Mouse (Mus musculus): Measurements from ENCODE around the gene Olfr1192-ps1. TPM values are rescaled to one million over a fixed set of nuclear protein-coding genes. Genes with fewer than 3 reads are reported as not detected.

The Olfr1192-ps1 gene
- total RNA-seq (2023): not detected

DNA sequence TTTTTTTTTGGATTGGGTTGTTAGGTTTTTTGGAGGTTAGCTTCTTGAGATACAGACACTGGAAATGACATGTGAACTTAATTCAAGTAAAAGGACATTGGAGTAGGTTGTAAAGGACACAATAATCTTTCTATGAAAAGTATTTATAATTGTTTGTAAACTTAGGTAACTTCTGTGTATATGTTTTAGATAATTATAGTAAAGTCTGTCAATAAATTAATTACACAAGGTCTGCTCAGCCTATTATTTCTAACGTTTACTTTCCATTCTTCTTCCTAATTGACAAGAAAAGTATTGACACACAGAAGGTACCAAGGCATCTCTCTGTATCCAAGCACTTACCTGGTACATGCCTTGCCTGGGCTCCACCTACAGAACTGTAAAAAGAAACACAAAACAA is at the start of gene Olfr1192-ps1:
Gene Olfr1192-ps1, plus strand, starts transcription at position 301 of the 400 bp plus-strand sequence.

DNA sequence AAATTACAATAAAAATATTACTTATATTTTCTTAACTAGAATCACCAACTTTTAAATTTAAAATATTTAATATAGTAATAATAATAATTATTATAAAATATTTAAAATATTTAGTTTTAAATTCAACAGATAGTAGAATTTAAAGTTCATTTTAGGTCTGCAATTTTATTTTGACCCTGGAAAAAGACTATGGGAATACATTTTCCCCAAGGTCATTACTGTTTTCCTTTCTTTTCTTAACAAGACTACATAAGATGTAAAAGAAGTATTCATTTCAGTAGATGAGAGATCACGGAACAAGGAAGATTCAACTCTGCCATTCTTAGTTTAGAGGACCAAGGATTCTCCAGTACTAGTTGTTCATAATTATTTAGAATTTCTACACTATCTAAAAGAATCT is 8.1 kb upstream of the Olfr1192-ps1 start, which contains the start of gene Olfr1191-ps1:
Gene Olfr1191-ps1, plus strand, starts transcription at position 301 of the 400 bp plus-strand sequence.

DNA sequence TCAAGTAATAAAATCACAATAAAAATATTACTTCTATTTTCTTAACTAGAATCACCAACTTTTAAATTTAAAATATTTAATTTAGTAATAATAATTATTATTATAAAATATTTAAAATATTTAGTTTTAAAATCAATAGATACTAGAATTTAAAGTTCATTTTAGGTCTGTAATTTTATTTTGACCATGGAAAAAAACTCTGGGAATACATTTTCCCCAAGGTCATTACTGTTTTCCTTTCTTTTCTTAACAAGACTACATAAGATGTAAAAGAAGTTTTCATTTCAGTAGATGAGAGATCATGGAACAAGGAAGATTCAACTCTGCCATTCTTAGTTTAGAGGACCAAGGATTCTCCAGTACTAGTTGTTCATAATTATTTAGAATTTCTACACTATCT is 27.0 kb downstream of the Olfr1192-ps1 start, which contains the start of gene Olfr1193:
Gene Olfr1193, plus strand, starts transcription at position 301 of the 400 bp plus-strand sequence.

DNA sequence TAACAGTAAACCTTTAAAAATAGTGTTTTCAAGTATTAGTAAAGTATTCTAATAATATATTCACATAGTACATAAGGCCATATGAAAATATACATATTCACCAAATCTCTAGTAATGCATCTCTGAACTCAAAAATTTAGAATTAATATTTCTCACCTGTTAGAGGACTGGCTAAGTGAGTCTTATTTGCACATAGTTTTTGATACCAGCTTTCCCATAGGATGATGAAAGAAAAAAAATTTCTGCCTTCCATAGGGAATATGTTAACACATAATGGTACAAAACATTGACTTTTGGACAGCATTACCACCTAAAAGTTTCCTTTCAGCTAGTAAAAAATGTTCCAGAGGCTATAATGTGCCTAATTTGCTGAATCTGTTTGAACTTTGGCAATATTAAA is 40.8 kb downstream of the Olfr1192-ps1 start, which contains the start of gene Olfr1195:
Gene Olfr1195, minus strand, starts transcription at position 101 of the 400 bp plus-strand sequence.

DNA sequence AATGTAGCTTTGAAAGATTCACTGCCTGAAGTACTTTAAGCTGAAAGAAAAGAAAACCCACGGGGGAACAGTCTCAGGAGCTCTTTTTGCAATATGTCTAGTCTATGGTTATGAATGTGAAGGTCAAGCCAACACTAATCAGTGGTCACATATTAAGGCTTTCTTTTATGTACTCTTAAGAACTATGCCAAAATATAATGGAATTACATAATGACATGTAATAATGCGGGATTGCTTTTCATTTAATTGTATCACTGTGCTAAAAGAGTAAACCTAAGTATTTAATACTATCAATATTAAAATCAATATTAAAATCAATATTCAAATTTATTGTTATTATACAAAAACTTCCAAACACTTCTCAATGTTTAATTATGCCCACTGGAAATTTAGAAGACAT is 56.2 kb downstream of the Olfr1192-ps1 start, which contains the start of gene Olfr1196:
Gene Olfr1196, minus strand, starts transcription at position 101 of the 400 bp plus-strand sequence.

Other genes starting within 250 kb of the Olfr1192-ps1 start
- not detected for gene Olfr1179, start 242.1 kb upstream of the Olfr1192-ps1 start, total RNA-seq (2023)
- not detected for gene Olfr1180, start 229.4 kb upstream of the Olfr1192-ps1 start, total RNA-seq (2023)
- not detected for gene Olfr1181, start 222.3 kb upstream of the Olfr1192-ps1 start, total RNA-seq (2023)
- gene Gm13757, start 199.4 kb upstream of the Olfr1192-ps1 start, total RNA-seq (2023): not detected
- gene Olfr1183, start 193.6 kb upstream of the Olfr1192-ps1 start, total RNA-seq (2023): not detected
- gene Olfr1184, start 164.9 kb upstream of the Olfr1192-ps1 start, total RNA-seq (2023): not detected
- gene Olfr1185-ps1, start 155.2 kb upstream of the Olfr1192-ps1 start, total RNA-seq (2023): not detected
- gene Olfr1186, start 130.0 kb upstream of the Olfr1192-ps1 start, total RNA-seq (2023): not detected
- gene Olfr1188, start 91.6 kb upstream of the Olfr1192-ps1 start, total RNA-seq (2023): not detected
- not detected for gene Olfr1189, start 62.1 kb upstream of the Olfr1192-ps1 start, total RNA-seq (2023)
- under 1 TPM in 1 of 2 experiments, not detected in 1; 0.12 TPM for gene Olfr1191-ps1, start 8.0 kb upstream of the Olfr1192-ps1 start, total RNA-seq (2023)
- gene Olfr1193, start 27.1 kb downstream of the Olfr1192-ps1 start, total RNA-seq (2023): not detected
- gene Olfr1195, start 40.7 kb downstream of the Olfr1192-ps1 start, total RNA-seq (2023): not detected
- gene Olfr1196, start 56.1 kb downstream of the Olfr1192-ps1 start, total RNA-seq (2023): not detected
- gene Olfr1197, start 83.9 kb downstream of the Olfr1192-ps1 start, total RNA-seq (2023): not detected
- not detected for gene Olfr1198, start 102.9 kb downstream of the Olfr1192-ps1 start, total RNA-seq (2023)
- gene Olfr1199, start 112.0 kb downstream of the Olfr1192-ps1 start, total RNA-seq (2023): not detected
- gene Olfr1200, start 122.0 kb downstream of the Olfr1192-ps1 start, total RNA-seq (2023): not detected
- gene Olfr1201, start 144.5 kb downstream of the Olfr1192-ps1 start, total RNA-seq (2023): not detected
- gene Olfr1202, start 166.0 kb downstream of the Olfr1192-ps1 start, total RNA-seq (2023): not detected
- not detected for gene Olfr1205, start 181.2 kb downstream of the Olfr1192-ps1 start, total RNA-seq (2023)
- gene Olfr1204, start 200.8 kb downstream of the Olfr1192-ps1 start, total RNA-seq (2023): not detected
- not detected for gene Olfr1206, start 214.7 kb downstream of the Olfr1192-ps1 start, total RNA-seq (2023)